Mouse (Mus musculus) lung, adult 2 months (tissue): ENCODE measurements around the gene Npr2. TPM values are rescaled to one million over a fixed set of nuclear protein-coding genes. Genes with fewer than 3 reads are reported as not detected.

Experiments used
- DNase-seq: peaks from one replicate; pipeline ENCODE4 v3.0.0; 2022
- H3K4me1 ChIP-seq: fragments of 200-500 bp; 2 replicates; pipeline ENCODE4 v1.6.1; 2011; ENCODE audit warnings: low read length; ENCODE audit not compliant: control insufficient read depth, insufficient read depth
- H3K4me3 ChIP-seq: fragments of 200-500 bp; replicated peaks from 2 replicates; pipeline ENCODE3; 2011; ENCODE audit warnings: low read depth, mild to moderate bottlenecking, control low read depth, low read length; ENCODE audit errors: extremely low read depth
- CTCF ChIP-seq: fragments of 200-500 bp; IDR thresholded peaks from 2 replicates; pipeline ENCODE4 v1.5.1; 2011; ENCODE audit warnings: mild to moderate bottlenecking, low read length, control low read depth; ENCODE audit not compliant: insufficient read depth
- POLR2A ChIP-seq: fragments of 200-500 bp; IDR thresholded peaks from 2 replicates; pipeline ENCODE4 v1.6.1; 2011; ENCODE audit warnings: low read depth, mild to moderate bottlenecking, control low read depth, low read length, borderline replicate concordance; ENCODE audit errors: extremely low read depth
- WGBS: fragments of 180-500 bp; shearing (Covaris S2); methylation state at CpG from one replicate; pipeline ENCODE4 v1.1.7; 2018; 5-methylcytosine and 5-hydroxymethylcytosine counted together
- polyA plus RNA-seq: library from polyadenylated mRNA; depleted of rRNA; stranded (reverse); fragments of >200 nt; gene quantifications from 2 replicates; pipeline ENCODE4 v1.2.3, GENCODE M21; 2012

The Npr2 gene
- polyA plus RNA-seq, 1 experiment, result 97.5 TPM

DNA sequence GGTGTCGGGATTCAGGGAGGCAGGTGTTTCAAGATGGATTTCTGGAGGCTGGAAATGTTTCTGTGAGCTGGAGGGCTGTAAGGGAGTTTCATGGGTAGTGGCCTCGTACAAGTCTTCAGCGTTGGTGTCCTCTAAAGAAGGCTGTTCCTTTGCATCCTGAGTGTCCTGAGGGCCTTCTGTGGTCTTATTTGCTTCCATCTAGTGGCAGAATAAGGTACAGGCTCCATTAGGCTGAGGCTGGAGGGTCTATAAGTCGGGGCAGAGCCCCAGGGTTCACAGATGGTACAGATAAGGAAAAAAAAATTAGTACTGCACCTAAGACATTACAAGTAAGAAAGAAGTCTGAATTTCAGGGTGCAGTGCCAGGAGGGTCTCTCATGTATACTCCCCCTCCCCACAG is 34.7 kb downstream of the Npr2 start:
- no peak for DNase-seq
- 16% methylated on average over 4 of the region's 4 CpGs for WGBS
- TF ChIP-seq POLR2A (no peak), CTCF (0 out of 2 replicates have a peak, but pooled peaks have one; percentile 11)
- peaks cover 4% of the 10 kb centered on the region for H3K4me1 ChIP-seq
- H3K4me3 ChIP-seq, result no peak overlapping the region

- DNase-seq, result peak; percentile 93
- Histone ChIP-seq H3K4me3 (peak within 1 kb of the TSS; percentile 57), H3K4me1 (peaks cover 4% of the 10 kb centered on the region)
- 1% methylated on average over 33 of the region's 41 CpGs for WGBS
- no peak for TF ChIP-seq CTCF
- TF ChIP-seq POLR2A, result peak; percentile 57; the same call in 1 of the 2 replicates
Observed at GRCm38 (mm10) chr4:43668782-43669427, 37.2 kb downstream of the Npr2 start, which contains the start of the genes Tmem8b and Fam221b. Gene Tmem8b (plus strand): TSS chr4:43668971. Gene Fam221b (minus strand): TSS chr4:43669145.

GRCm38 (mm10) chr4:43669428-43669794 is 37.7 kb downstream of the Npr2 start:
- 2% methylated on average over 25 of the region's 25 CpGs for WGBS
- TF ChIP-seq CTCF (no peak), POLR2A (no peak)
- Histone ChIP-seq H3K4me3 (peak overlapping the region; percentile 57), H3K4me1 (peaks cover 4% of the 10 kb centered on the region)
- DNase-seq, result no peak

DNA sequence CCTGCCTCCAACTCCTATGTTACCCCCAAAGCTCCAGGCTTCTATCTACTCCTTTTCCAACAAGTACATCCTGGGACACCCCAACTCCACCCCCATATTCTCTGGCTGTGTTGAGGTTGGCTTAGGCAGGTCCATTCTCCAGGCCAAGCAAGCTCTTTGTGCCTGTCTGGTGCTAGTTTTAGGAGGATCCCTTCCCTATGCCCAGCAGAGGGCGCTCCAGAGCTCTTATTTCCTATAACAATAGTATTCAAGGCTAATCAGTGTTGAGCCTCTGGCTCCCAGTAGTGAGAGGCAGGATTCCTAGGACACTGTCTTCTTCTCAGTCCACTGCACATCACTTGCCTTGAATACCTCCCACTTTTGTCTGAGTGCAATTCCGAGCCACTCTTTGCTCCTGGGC is 40.3 kb downstream of the Npr2 start:
- peak; percentile 71 for TF ChIP-seq CTCF
- no peak for TF ChIP-seq POLR2A
- WGBS, result 12% methylated on average over 2 of the region's 2 CpGs

GRCm38 (mm10) chr4:43673703-43674102 is 42.0 kb downstream of the Npr2 start:
- Histone ChIP-seq H3K4me3 (no peak overlapping the region), H3K4me1 (peaks cover 4% of the 10 kb centered on the region)
- WGBS, result 68% methylated on average over 8 of the region's 8 CpGs
- TF ChIP-seq POLR2A (no peak), CTCF (no peak)
- no peak for DNase-seq

More for the DNA sequence above, 40.3 kb downstream of the Npr2 start:
- Histone ChIP-seq H3K4me3 (no peak overlapping the region), H3K4me1 (peaks cover 4% of the 10 kb centered on the region)
- peak; percentile 89 for DNase-seq

DNA sequence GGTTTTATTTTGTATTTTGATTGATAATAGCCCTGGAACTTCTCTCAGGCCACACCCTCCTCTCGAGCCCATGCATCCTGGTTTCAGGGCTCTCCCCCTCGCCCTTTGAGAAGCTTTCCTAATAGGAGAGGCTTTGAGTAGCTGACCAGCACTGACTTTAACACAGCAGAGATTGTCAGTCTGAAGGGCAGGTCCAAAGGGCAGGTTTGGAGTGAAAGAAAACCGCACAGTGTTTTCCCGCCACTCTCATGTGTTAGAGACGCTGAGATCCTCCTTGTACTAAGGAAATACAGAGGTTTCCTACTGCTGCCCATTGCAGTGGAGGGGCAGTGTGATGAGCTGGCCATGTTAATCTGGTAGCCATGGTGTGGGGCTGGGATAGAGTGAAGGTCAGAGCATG is 43.2 kb downstream of the Npr2 start:
- DNase-seq, result no peak
- 80% methylated on average over 5 of the region's 5 CpGs for WGBS
- H3K4me1 ChIP-seq, result no peaks in the 10 kb centered on the region
- TF ChIP-seq POLR2A, result no peak
- TF ChIP-seq CTCF, result no peak
- no peak overlapping the region for H3K4me3 ChIP-seq

GRCm38 (mm10) chr4:43675608-43676007 is 43.9 kb downstream of the Npr2 start:
- 67% methylated on average over 4 of the region's 4 CpGs for WGBS
- no peak overlapping the region for H3K4me3 ChIP-seq
- no peak for DNase-seq
- no peaks in the 10 kb centered on the region for H3K4me1 ChIP-seq
- TF ChIP-seq CTCF, result no peak
- no peak for TF ChIP-seq POLR2A

- Histone ChIP-seq H3K4me1 (no peaks in the 10 kb centered on the region), H3K4me3 (no peak overlapping the region)
- no peak for DNase-seq
- TF ChIP-seq POLR2A (no peak), CTCF (no peak)
- WGBS, result 91% methylated on average over 6 of the region's 6 CpGs
Observed at GRCm38 (mm10) chr4:43678541-43678940, 46.8 kb downstream of the Npr2 start.

DNA sequence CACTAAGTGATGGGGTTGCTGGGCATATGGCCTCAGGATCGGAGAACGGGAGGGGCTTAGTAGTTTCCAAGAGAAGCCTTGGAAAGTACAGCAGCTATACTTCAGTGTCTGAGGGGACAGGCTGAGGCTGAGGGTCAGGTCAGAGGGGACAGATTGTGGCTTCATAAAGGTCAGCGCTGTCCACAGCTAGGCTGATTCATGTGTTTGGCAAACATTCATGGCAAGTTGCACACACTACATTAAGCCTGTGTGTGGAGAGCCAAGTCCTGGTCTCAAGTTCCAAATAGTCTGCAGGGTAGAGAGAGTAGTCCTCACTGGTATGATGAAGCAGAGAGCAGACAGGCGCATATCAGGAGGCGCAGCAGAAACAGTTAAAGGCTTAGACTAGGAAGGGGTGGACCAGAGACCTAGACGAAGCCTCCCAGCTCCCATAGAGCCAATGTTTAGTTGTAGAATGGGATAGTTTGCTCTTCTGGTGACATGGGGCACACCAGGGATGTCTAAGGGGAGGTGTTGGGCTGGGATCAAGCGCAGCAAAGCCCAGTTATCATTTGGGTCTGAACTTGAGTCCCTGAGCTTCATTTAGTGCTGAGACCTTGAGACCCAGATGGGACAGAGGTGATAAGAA is 47.8 kb downstream of the Npr2 start:
- TF ChIP-seq POLR2A, result no peak
- WGBS, result 80% methylated on average over 7 of the region's 7 CpGs
- Histone ChIP-seq H3K4me3 (no peak overlapping the region), H3K4me1 (no peaks in the 10 kb centered on the region)
- DNase-seq, result no peak

GRCm38 (mm10) chr4:43690021-43690420 is 58.3 kb downstream of the Npr2 start:
- 95% methylated on average over 17 of the region's 17 CpGs for WGBS
- TF ChIP-seq CTCF (no peak), POLR2A (no peak)
- H3K4me3 ChIP-seq, result no peak overlapping the region
- H3K4me1 ChIP-seq, result peaks cover 2% of the 10 kb centered on the region; the same call in 1 of the 2 replicates
- DNase-seq, result no peak
